ENCODE assay signal across 15 mouse cellular contexts in the genomic region with DNA sequence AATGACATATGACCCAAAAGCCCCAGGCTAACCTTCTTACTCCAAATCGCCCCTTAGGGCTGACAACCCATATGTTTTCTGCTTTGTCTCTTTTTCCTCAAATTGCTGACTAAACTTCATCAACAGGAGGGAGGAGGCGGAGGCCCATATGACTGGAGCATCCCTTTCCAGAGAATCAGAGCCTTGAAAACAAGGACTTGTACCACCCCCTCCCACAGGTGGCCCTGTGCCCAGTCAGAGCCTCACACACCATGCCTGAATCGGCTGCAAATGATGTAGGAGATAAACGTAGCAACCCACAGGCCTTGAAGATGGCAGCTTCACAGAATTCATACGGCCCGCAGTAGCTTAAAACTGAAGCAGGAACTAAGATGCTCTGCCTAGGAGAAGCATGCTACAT.
DNase-seq lines count a peak whose midpoint lies in the region; ATAC-seq lines count a peak whose summit lies in the region.
"Had no signal": no experiment of that assay in that cellular context is flagged by ENCODE, and none has a peak within 500 bp of the region (broad histone marks: within the 10 kb centered on the region; RNA-seq: fewer than 3 reads in every experiment).

No protein-coding gene starts in this region.

- ATAC-seq in frontal cortex, adult (ENCODE audit: low TSS enrichment): peak; percentile 86
- ATAC-seq: CD4-positive, CD25-positive, alpha-beta regulatory T cell, adult 4 months; liver, embryonic 12.5 days had no signal

- no peak for DNase-seq in frontal cortex, postnatal 25 days (ENCODE audit: low spot score in 2 of 2)
- DNase-seq in testis, postnatal 10 days (ENCODE audit: low spot score): peak; percentile 42
- no peak for DNase-seq in testis, postnatal 14 days (ENCODE audit: low spot score)
- peak; percentile 54 to 96 for DNase-seq in left cerebral cortex, postnatal 25 days (ENCODE audit: low spot score in 2 of 2)
- DNase-seq in kidney, postnatal 4 days: no peak
- DNase-seq in kidney, postnatal 10 days: no peak
- DNase-seq in cerebellum, adult 11 months: no peak
- DNase-seq: cerebellum, adult 9-11 months; heart, adult 11 months; lung, embryonic 14.5 days; lung, postnatal 4 days; thymus, postnatal 36 days had no signal

- intact Hi-C loops in left cerebral cortex, postnatal 25 days (cut with DNase I): no loop called here

Comparison
In these comparisons a context has a peak if more than half of its experiments do, and no peak if none do; other contexts are left out.
1. DNase-seq: peak in testis, postnatal 10 days (single experiment) and left cerebral cortex, postnatal 25 days (2 of 2); none in frontal cortex, postnatal 25 days (0 of 2), testis, postnatal 14 days (single experiment), kidney, postnatal 4 days (0 of 2), kidney, postnatal 10 days (single experiment) and cerebellum, adult 11 months (single experiment).